Mouse (Mus musculus) right cerebral cortex, adult 2 months (tissue): ENCODE results near the gene Vrk1.

Experiments
- DNase-seq, 2 experiments: peaks; one replicate each; pipeline ENCODE4 v3.0.0; 2021 to 2022; ENCODE audit warnings: low spot score in 2 of 2

The Vrk1 gene

GRCm38 (mm10) chr12:106052271-106052670, 42.2 kb downstream of the Vrk1 start:
- peak in 1 of 2 experiments; percentile 38 for DNase-seq

GRCm38 (mm10) chr12:106055799-106056198, 45.8 kb downstream of the Vrk1 start:
- DNase-seq = peak; percentile 96

GRCm38 (mm10) chr12:106059873-106060573, 50.0 kb downstream of the Vrk1 start:
- DNase-seq = no peak

GRCm38 (mm10) chr12:106070434-106071155, 60.6 kb downstream of the Vrk1 start:
- DNase-seq = no peak

GRCm38 (mm10) chr12:106071575-106072166, 61.6 kb downstream of the Vrk1 start:
- no peak for DNase-seq

GRCm38 (mm10) chr12:106074371-106075155, 64.5 kb downstream of the Vrk1 start:
- no peak for DNase-seq

- DNase-seq = no peak
Measured at GRCm38 (mm10) chr12:106076131-106076530, 66.1 kb downstream of the Vrk1 start.

- DNase-seq = no peak
Measured at GRCm38 (mm10) chr12:106080511-106080910, 70.5 kb downstream of the Vrk1 start.

GRCm38 (mm10) chr12:106080945-106081747, 71.1 kb downstream of the Vrk1 start:
- DNase-seq = peak in 1 of 2 experiments; percentile 21

- no peak for DNase-seq
Measured at GRCm38 (mm10) chr12:106081748-106082140, 71.7 kb downstream of the Vrk1 start.

- DNase-seq = no peak
Measured at GRCm38 (mm10) chr12:106082191-106082957, 72.3 kb downstream of the Vrk1 start.

- no peak for DNase-seq
Measured at GRCm38 (mm10) chr12:106082958-106083381, 72.9 kb downstream of the Vrk1 start.

GRCm38 (mm10) chr12:106084126-106084525, 74.1 kb downstream of the Vrk1 start:
- no peak for DNase-seq

GRCm38 (mm10) chr12:106094827-106095226, 84.8 kb downstream of the Vrk1 start:
- no peak for DNase-seq

- no peak for DNase-seq
Measured at GRCm38 (mm10) chr12:106102003-106102402, 92.0 kb downstream of the Vrk1 start.

- no peak for DNase-seq
Measured at GRCm38 (mm10) chr12:106102726-106103643, 93.0 kb downstream of the Vrk1 start.

- no peak for DNase-seq
Measured at GRCm38 (mm10) chr12:106107272-106107671, 97.2 kb downstream of the Vrk1 start.

GRCm38 (mm10) chr12:106115070-106115891, 105.3 kb downstream of the Vrk1 start:
- DNase-seq = no peak

- DNase-seq = peak; percentile 31 to 36
Measured at GRCm38 (mm10) chr12:106115892-106116206, 105.8 kb downstream of the Vrk1 start.
